Mouse (Mus musculus) intestine, embryonic 14.5 days (tissue): Measurements from ENCODE around the gene Sumf1. TPM values are rescaled to one million over a fixed set of nuclear protein-coding genes. Genes with fewer than 3 reads are reported as not detected.

Source experiments
- ATAC-seq: fragments of 200-750 bp; cut with Nextera tagmentation; replicated peaks from 2 replicates; pipeline ENCODE4 v1.8.0; 2017; ENCODE audit warnings: low read depth, moderate number of reproducible peaks, moderate TSS enrichment, moderate library complexity; ENCODE audit not compliant: low FRiP score, low TSS enrichment
- DNase-seq: peaks from one replicate; pipeline ENCODE4 v3.0.0-alpha.2; 2018; ENCODE audit warnings: low spot score
- H3K27ac ChIP-seq: fragments of 300-500 bp; sonication (generic); 2 replicates; pipeline ENCODE4 v1.5.1; 2014; ENCODE audit warnings: low read depth, mild to moderate bottlenecking, control low read depth
- H3K27me3 ChIP-seq: fragments of 300-500 bp; sonication (generic); replicated peaks from 2 replicates; pipeline ENCODE4 v1.6.1; 2014; ENCODE audit warnings: low read length, control low read depth; ENCODE audit not compliant: control insufficient read depth, insufficient read depth
- H3K36me3 ChIP-seq: fragments of 300-500 bp; sonication (generic); 2 replicates; pipeline ENCODE4 v1.6.1; 2014; ENCODE audit warnings: low read length, control low read depth; ENCODE audit not compliant: control insufficient read depth, insufficient read depth
- H3K4me1 ChIP-seq: fragments of 300-500 bp; sonication (generic); replicated peaks from 2 replicates; pipeline ENCODE4 v1.6.1; 2014; ENCODE audit warnings: low read length, control low read depth, mixed read lengths; ENCODE audit not compliant: control insufficient read depth, insufficient read depth
- H3K4me2 ChIP-seq: fragments of 300-500 bp; sonication (generic); 2 replicates; pipeline ENCODE4 v1.6.1; 2014; ENCODE audit warnings: low read length
- H3K4me3 ChIP-seq: fragments of 300-500 bp; sonication (generic); 2 replicates; pipeline ENCODE4 v1.5.1; 2014; ENCODE audit warnings: low read depth, low read length, control low read depth, mixed read lengths
- H3K9ac ChIP-seq: fragments of 300-500 bp; sonication (generic); 2 replicates; pipeline ENCODE4 v1.6.1; 2014; ENCODE audit warnings: mild to moderate bottlenecking, low read length
- H3K9me3 ChIP-seq: fragments of 300-500 bp; sonication (generic); 2 replicates; pipeline ENCODE4 v1.6.1; 2016; ENCODE audit warnings: low read length, control low read depth; ENCODE audit not compliant: control insufficient read depth
- WGBS: fragments of 180-500 bp; shearing (Covaris S2); extraction: QIAGEN DNeasy Blood & Tissue Kit; methylation state at CpG from one replicate; pipeline ENCODE4 v1.1.7; 2014; 5-methylcytosine and 5-hydroxymethylcytosine counted together
- polyA plus RNA-seq: library from polyadenylated mRNA; unstranded; fragments of >200 nt; fragmentation: Nextera tagmentation; extraction: Ambion mirVana; gene quantifications from 2 replicates; pipeline ENCODE4 v1.2.1, GENCODE M21; 2014

Gene Sumf1
- polyA plus RNA-seq, 1 experiment from 2014 or later: 21.7 TPM

GRCm38 (mm10) chr6:108226230-108226629 is 40.8 kb upstream of the Sumf1 start:
- Histone ChIP-seq H3K27me3 (no peaks in the 10 kb centered on the region), H3K9ac (no peak overlapping the region), H3K36me3 (no peaks in the 10 kb centered on the region), H3K9me3 (no peaks in the 10 kb centered on the region), H3K4me1 (0 out of 2 replicates have a peak, but pooled peaks cover 2% of the 10 kb centered on the region), H3K4me3 (no peak overlapping the region), H3K27ac (no peak overlapping the region), H3K4me2 (no peak overlapping the region)
- DNase-seq: no peak
- WGBS: 54% methylated on average over 7 of the region's 7 CpGs
- no peak for ATAC-seq

GRCm38 (mm10) chr6:108225027-108225426 is 39.6 kb upstream of the Sumf1 start:
- H3K9ac ChIP-seq: no peak overlapping the region
- no peaks in the 10 kb centered on the region for H3K36me3 ChIP-seq
- H3K27ac ChIP-seq: no peak overlapping the region
- ATAC-seq (no peak), DNase-seq (no peak)
- no peak overlapping the region for H3K4me3 ChIP-seq
- H3K9me3 ChIP-seq: no peaks in the 10 kb centered on the region
- H3K27me3 ChIP-seq: no peaks in the 10 kb centered on the region
- H3K4me2 ChIP-seq: no peak overlapping the region
- WGBS: 68% methylated on average over 2 of the region's 2 CpGs
- 0 out of 2 replicates have a peak, but pooled peaks cover 2% of the 10 kb centered on the region for H3K4me1 ChIP-seq

- ATAC-seq (no peak), DNase-seq (no peak)
- no peak overlapping the region for H3K27ac ChIP-seq
- H3K9me3 ChIP-seq: no peaks in the 10 kb centered on the region
- H3K36me3 ChIP-seq: no peaks in the 10 kb centered on the region
- WGBS: 93% methylated on average over 4 of the region's 4 CpGs
- 0 out of 2 replicates have a peak, but pooled peaks cover 2% of the 10 kb centered on the region for H3K4me1 ChIP-seq
- no peak overlapping the region for H3K9ac ChIP-seq
- H3K4me2 ChIP-seq: no peak overlapping the region
- H3K27me3 ChIP-seq: no peaks in the 10 kb centered on the region
- H3K4me3 ChIP-seq: no peak overlapping the region
These were observed 39.0 kb upstream of the Sumf1 start for GRCm38 (mm10) chr6:108224361-108224760.

GRCm38 (mm10) chr6:108222875-108223274 is 37.5 kb upstream of the Sumf1 start:
- Histone ChIP-seq H3K4me1 (0 out of 2 replicates have a peak, but pooled peaks cover 2% of the 10 kb centered on the region), H3K36me3 (no peaks in the 10 kb centered on the region), H3K4me3 (no peak overlapping the region), H3K27ac (no peak overlapping the region), H3K4me2 (no peak overlapping the region), H3K9ac (no peak overlapping the region), H3K9me3 (no peaks in the 10 kb centered on the region), H3K27me3 (no peaks in the 10 kb centered on the region)
- 90% methylated on average over 5 of the region's 5 CpGs for WGBS
- ATAC-seq (no peak), DNase-seq (no peak)

- WGBS: 64% methylated on average over 5 of the region's 5 CpGs
- H3K27ac ChIP-seq: no peak overlapping the region
- no peaks in the 10 kb centered on the region for H3K9me3 ChIP-seq
- H3K4me2 ChIP-seq: no peak overlapping the region
- no peak overlapping the region for H3K4me3 ChIP-seq
- H3K4me1 ChIP-seq: 0 out of 2 replicates have a peak, but pooled peaks cover 2% of the 10 kb centered on the region
- no peak overlapping the region for H3K9ac ChIP-seq
- ATAC-seq: no peak
- H3K36me3 ChIP-seq: no peaks in the 10 kb centered on the region
- no peak for DNase-seq
- no peaks in the 10 kb centered on the region for H3K27me3 ChIP-seq
These were observed 37.1 kb upstream of the Sumf1 start for GRCm38 (mm10) chr6:108222435-108222834.

- 0 out of 2 replicates have a peak, but pooled peaks cover 12% of the 10 kb centered on the region for H3K4me1 ChIP-seq
- no peak overlapping the region for H3K9ac ChIP-seq
- no peak for ATAC-seq
- no peak overlapping the region for H3K4me2 ChIP-seq
- no peaks in the 10 kb centered on the region for H3K9me3 ChIP-seq
- no peaks in the 10 kb centered on the region for H3K27me3 ChIP-seq
- H3K36me3 ChIP-seq: no peaks in the 10 kb centered on the region
- WGBS: 93% methylated on average over 3 of the region's 3 CpGs
- H3K27ac ChIP-seq: no peak overlapping the region
- no peak overlapping the region for H3K4me3 ChIP-seq
- no peak for DNase-seq
These were observed 32.6 kb upstream of the Sumf1 start for GRCm38 (mm10) chr6:108217987-108218386.

GRCm38 (mm10) chr6:108216832-108217231 is 31.4 kb upstream of the Sumf1 start:
- H3K9me3 ChIP-seq: no peaks in the 10 kb centered on the region
- no peak overlapping the region for H3K4me2 ChIP-seq
- H3K36me3 ChIP-seq: no peaks in the 10 kb centered on the region
- DNase-seq (no peak), ATAC-seq (no peak)
- H3K4me1 ChIP-seq: 0 out of 2 replicates have a peak, but pooled peaks cover 12% of the 10 kb centered on the region
- no peak overlapping the region for H3K4me3 ChIP-seq
- H3K27me3 ChIP-seq: no peaks in the 10 kb centered on the region
- WGBS: 91% methylated on average over 8 of the region's 8 CpGs
- H3K27ac ChIP-seq: no peak overlapping the region
- H3K9ac ChIP-seq: no peak overlapping the region

- H3K4me2 ChIP-seq: no peak overlapping the region
- no peak overlapping the region for H3K9ac ChIP-seq
- H3K36me3 ChIP-seq: no peaks in the 10 kb centered on the region
- no peak overlapping the region for H3K4me3 ChIP-seq
- H3K27me3 ChIP-seq: no peaks in the 10 kb centered on the region
- ATAC-seq (no peak), DNase-seq (no peak)
- H3K27ac ChIP-seq: no peak overlapping the region
- no peaks in the 10 kb centered on the region for H3K9me3 ChIP-seq
- 92% methylated on average over 5 of the region's 5 CpGs for WGBS
- H3K4me1 ChIP-seq: peaks cover 20% of the 10 kb centered on the region; the same call in 1 of the 2 replicates
These were observed 30.7 kb upstream of the Sumf1 start for GRCm38 (mm10) chr6:108216091-108216490.

GRCm38 (mm10) chr6:108214294-108214925 is 29.0 kb upstream of the Sumf1 start:
- Histone ChIP-seq H3K9ac (peak overlapping the region; percentile 59), H3K4me2 (peak overlapping the region; percentile 84), H3K4me1 (peaks cover 21% of the 10 kb centered on the region; the same call in 1 of the 2 replicates), H3K4me3 (peak overlapping the region; percentile 74), H3K36me3 (no peaks in the 10 kb centered on the region), H3K9me3 (no peaks in the 10 kb centered on the region), H3K27me3 (no peaks in the 10 kb centered on the region), H3K27ac (no peak overlapping the region)
- ATAC-seq: no peak
- 14% methylated on average over 10 of the region's 10 CpGs for WGBS
- no peak for DNase-seq
